Mouse (Mus musculus) induced T-regulatory cell, adult 2 months (primary cell): ENCODE data around the gene Nckap5.

Experiments used
- DNase-seq: peaks from one replicate; pipeline ENCODE4 v3.0.0-alpha.2; 2012; ENCODE audit warnings: low read depth

The Nckap5 gene

DNA sequence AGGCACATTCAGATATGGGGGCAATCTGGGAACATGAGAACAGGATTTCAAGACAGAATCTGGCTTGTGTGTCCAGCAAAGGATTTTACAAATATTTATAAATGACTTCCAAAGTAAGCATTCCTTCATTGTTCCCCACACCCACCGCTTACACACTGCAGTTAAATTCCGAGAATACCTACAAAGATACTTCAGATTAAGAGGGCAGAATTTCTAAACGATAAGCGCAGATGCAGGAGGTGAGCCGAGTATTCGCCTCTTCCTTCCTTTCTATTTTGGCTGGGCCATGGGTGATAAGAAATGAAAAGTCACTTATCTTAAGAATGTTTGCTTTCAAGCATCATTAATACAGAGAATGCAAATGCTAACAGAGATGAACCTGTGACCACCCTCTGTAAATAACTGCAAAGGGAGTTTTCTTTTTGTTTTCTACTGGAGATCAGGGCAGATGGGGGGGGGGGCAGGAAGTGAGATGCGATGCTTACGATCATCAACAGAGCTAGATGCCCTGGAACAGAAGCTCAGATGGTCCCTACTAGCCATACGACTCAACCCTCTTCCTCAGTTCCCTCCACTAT, 213.0 kb downstream of the Nckap5 start:
- no peak for DNase-seq

DNA sequence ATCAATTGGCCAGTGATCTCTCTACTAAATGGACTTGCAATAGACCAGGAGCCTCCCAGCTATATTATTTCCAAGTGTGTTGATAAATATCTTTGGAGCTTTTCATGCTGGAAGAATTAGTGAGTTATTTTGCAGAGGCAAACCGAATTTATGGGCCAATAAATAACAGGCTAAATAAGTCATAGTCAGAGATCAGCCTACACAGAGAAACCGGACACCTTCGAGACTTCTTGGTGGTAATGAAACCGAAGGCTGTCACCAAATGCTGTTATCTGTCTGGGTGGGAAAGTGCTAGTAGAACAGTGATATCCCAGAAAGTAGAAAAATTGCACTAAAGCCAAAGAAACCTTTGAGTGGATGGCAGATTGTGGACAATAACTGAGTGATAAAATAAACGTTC, 213.6 kb downstream of the Nckap5 start:
- no peak for DNase-seq

DNA sequence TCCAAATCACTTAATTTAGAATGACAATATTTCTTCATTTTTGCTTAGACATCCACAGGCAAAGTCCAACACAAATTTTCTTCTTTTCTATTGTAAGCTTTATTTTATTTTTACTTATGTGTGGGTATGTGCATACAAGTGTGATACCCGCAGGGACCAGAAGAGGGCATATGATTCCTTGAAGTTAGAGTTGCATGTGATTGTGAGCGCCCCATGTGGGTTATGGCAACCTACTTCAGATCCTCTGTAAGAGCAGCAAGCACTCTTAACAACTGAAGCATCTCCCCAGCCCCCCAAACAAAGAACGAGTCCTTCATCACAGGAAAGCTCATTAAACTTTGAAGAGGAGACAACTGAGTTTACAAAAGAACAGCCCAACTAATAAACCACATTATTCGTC, 217.7 kb downstream of the Nckap5 start:
- DNase-seq: peak; percentile 7

DNA sequence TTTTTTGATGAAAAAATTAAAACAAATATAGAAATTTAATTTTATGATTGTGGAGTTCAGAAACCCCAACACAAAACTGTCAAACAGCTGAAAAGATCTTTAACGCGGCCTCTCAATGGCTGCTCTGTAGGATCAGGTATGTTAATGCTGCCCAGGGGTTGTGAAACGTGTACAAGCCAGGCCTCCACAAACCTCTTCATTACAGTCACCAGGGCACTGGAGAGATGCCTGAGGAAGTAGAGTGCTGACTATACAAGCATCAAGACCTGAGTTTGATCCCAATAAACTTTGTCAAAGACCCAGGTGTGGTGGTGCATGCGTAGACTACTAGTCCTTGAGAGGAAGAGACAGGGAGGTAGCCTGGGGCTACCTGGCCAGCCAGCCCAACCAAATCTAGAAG, 222.0 kb downstream of the Nckap5 start:
- no peak for DNase-seq

DNA sequence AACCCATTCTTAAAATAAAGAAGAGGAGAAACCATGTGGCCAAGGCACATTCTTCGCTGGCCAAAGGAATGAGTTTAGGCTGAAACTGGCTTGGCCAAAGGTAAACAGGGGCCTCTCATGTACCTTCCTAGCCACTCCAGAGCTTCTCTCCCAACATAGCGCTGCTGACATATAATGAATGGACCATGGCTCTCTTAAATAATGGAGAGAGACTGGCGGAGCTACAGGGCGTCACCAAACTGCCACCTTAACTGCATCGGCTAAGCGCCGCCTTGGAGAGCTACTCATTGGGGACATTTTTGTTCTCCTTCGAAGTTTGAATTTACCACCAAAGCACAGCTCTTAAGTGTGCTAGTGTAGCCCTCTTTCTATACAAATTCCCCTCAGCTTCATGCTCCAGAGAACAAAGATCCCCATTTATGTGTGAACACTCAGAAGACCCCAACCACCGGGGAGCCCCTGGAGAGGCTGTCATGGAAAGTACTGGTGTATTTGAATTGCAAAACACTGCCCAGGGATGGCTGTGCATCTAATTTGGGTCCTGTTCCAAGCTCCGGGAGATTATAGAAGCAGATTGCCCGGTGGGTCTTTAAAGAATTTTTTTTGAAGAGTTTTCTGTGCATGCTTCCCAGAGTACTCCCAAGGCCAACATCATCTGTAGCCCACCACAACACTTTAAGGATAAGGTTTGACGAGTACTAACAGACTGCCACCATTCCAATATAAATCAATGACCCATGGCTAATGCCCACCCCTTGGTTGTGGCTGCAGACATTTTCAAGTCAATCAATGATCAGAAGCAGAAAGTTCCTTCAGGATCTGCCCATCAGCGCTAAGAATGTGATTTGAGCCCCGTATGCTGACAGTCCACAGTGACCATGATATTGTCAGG, 224.2 kb downstream of the Nckap5 start:
- no peak for DNase-seq

DNA sequence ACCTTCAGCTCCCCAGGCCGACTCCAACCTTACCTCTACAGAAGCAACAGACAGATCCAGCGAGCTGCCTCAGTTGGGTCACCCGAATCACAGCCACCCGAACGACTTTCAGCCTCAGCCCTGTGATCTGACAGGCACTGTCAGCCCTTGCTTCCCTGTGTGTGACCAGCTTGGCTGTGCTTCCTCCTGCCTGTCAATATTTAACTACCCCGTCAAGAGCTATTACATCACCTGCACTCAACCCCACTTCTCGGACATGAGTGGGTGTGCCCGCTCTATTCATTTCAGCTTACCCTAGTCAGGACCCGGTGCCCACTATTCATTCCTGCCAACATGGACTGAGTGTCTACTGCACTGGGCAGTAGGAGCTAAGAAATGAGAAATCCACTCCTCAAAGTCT, 226.0 kb downstream of the Nckap5 start:
- DNase-seq: no peak

DNA sequence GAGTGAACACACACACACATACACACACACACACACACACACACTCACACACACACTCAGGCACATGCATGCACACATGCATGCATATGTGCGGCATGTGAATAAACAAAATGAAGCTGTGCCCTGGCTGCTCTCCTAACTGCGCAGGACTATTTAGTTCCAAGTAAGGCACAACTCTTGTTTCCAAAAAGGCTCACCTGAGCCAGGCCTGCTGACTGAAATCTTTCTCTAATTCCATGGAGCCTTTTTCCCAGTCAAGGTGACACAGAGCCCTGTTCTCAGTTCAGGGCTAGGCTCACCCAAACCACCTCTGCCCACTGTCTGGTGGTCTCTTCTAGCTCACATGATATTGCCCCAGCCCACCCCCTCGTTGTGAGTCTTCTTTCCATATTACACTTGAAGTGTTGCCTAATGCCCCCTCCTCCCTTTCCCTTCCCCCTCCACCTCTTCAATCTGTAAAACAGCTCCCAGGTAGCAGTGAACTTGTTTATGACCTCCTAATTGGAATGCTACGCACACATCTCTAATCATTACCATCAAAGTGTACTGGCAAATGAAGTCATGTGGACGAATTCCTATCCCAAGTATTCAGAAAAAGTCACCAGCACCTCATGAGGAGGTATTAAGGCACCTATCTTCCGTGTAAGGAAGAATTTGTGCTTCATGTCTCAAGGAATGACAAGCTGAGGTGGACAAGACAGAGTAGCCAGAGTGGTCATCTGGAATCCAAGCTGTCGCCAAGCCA, 226.7 kb downstream of the Nckap5 start:
- DNase-seq: no peak

DNA sequence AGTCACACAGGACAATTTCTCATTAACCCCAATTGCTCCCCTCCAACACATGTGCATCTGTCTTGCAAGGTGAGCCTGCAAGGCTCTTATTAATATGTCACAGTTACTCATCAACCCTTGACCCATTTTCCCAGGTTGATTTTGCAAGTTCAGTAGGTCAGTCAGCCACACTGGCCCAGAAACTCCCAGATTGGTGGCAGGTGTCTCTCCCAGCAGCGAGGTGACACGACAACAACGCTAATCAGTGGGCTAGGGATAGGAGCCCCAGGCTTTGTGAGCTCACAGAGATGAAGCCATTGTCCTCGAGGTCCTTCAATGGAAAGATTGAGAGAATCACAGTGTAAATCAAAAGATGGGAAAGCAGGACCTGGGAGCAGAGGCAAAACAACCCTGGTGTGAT, 230.0 kb downstream of the Nckap5 start:
- no peak for DNase-seq

DNA sequence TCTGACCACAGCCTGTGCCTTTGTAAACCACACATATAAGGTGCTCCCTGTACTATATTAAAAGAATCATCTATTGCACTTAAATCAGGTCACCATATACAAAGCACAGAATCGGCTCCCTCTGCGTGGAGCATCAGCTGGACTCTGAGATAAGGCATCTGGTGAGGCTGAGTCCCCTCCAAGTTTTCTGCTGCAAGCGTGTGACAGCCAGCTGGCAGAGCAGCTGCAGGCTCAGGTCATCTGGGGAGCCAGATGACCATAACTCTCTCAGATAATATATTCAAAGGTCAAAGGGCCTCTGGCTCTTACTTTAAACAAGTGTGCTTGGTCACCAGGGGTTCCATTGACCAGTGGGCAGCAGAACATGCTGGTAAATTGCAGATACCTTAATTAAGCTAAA, 233.2 kb downstream of the Nckap5 start:
- no peak for DNase-seq

DNA sequence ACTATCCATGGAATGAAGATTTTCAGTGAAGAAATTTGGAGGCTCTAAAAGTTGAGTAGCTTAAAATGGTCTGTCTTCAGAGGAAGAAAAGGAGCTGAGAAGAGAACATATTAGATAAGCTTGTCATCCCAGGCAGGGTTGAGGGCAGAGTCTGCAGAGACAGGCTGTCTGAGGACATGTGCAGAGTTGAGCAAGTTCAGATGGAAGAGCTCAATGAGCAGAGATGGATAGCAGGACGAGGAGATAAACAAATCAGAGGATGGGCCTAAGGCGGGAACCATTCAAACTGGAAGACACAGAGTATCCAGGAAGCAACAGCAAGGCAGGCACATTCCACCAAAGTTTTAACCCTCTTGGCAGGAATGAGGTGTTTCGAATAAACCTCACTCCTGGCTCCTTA, 235.8 kb downstream of the Nckap5 start:
- no peak for DNase-seq

DNA sequence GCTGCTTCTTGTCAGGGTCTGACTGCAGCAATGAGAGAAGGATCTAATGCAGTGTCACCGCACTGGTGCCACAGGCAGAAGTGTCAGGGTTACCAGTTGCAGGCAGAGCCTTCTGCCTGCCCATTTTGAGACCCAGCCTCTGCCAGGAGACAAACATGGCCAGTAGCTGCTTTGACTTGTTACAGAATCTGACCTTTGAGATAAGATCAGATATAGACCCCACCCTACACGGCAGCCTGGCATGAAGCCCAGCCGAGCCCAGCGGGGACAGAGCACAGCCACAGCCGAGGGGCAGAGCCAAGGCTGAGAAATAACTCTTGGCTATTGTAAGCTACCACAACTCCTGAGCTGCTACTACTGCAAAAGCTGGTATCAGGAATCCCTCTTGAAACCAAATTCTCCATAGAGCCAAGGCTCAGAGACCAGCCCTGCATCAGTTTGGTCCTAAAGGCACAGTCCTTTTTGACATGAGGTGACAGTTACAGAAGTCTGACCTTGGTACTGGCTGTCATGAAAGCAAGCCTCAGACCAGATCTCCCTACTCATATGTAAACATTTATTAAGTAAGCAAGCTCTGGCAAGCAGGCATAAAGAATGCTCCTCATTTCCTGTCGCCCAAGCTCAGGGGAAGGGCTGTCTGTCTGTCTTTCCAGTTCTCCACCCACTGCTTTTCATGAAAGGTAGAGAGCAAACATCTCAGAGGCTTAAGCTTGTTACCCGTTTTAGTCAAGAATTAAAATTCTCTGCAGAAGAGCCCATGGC, 237.4 kb downstream of the Nckap5 start:
- no peak for DNase-seq

DNA sequence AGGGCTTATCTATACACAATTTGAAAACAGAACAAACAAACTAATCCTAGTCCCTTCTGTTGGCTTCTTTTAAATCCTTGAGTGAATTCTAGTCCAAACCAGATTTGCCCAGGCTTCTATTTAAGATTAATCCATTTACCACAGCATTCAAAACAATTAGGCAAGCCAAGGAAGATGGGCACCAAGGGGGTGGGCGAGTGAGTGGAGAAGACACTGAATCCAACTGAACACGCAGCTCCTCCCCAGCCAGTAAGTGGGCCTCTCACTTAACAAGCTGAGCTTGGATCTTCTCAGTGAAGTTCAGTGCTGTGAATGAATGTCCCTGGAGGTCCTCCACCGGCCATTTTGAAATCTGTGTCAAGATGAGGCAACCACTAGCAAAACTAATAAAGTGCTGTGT, 239.7 kb downstream of the Nckap5 start:
- DNase-seq: no peak

DNA sequence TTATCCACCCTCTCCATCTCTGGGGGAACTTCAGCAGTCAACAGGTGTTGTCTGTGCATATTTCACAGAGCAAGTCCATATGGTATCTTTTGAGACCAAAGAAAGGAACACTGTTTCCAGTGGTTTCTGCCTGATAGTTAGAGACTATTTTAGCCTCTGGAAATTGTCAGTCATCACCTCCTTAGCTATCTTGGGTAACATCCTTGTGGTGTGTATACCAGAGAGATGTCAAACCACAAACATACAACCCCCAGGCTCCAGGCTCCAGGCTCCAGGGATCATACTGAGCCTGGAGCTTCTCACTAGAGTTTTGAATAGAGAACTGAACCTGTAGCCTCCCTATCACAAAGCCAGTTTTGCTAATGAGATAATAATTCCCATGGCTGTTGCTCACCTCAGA, 252.4 kb downstream of the Nckap5 start:
- no peak for DNase-seq

DNA sequence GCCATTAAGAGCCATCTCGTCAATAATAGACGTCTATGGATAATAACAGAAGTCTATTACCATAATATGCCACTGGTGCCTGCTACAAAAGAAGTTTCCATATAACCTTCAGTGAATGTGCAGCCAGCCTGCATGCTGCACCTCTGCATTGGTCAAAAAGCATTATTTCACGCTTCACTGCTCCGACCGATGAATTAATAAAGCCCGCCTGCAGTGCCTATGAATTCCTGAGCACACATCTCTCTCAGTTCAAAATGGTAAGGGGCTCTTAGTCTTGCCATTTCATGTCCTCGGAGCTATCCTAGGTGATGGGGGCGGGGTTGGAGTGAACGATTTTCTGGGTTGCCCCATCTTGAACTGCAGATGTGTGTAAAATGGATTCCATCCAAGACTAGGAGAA, 256.3 kb downstream of the Nckap5 start:
- no peak for DNase-seq

DNA sequence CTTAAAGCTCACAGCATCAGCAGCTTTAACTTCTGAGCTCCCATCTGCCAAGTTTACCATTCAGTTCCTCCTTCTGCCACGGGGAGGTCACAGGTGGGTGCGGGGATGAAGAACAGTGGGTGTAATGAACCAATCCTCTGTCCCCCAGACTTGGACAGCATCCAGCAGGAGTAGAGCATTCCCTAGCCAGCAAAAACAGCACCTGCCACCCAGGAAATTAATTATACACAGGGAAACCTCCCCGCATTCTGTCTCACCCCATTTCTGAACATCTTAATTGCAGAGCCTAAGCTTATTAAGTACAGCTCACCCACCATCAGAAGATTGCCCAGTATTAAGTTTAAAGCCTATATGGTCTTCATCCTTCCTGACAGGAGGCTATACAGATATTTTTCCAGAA, 256.9 kb downstream of the Nckap5 start:
- DNase-seq: no peak

DNA sequence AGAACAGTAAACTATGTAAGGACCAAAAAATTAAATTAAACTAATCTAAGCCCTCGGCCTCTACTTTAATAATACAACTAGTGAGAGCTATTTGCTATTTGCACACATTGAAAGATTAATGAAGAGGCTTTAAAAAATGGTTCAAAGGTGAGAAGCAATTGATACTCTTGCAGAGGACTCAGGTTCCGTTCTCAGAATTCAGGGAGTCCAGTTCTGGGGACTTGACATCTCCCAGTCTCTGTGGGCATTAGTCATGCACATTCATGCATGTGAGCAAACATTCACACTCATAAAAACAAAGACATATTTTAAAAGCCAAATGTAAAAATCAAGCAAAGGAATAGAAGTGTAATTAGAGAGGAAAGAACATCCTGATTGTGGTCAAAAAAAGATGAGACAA, 257.5 kb downstream of the Nckap5 start:
- no peak for DNase-seq

DNA sequence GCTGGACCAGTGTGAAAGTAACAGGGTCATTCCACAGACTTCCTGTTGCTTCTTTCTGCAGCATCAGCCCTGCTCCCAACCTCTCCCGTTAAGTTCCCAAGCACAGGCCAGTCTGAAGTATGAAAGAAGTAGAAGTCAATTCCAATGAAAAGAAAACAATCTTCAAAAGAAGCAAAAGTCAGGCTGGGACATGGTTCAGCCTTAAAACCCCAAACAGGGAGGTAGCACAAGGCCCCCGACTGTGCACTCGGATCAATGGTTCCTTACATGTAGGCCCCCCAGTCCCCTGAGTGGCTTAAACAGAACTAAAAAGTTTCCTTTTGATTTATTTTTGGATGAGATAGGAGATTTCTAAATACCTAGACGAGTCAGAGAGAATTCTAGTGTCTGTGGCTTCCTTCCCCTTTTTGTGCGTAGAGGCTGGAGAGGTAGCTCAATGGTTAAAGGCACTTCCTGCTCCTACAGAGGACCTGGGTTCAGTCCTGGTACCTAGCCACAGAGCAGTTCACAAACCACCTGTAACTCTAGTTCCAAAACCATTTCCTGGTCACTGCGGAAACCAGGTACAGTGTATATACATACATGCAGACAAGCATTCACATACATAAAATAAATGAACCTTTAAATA, 260.9 kb downstream of the Nckap5 start:
- DNase-seq: no peak

DNA sequence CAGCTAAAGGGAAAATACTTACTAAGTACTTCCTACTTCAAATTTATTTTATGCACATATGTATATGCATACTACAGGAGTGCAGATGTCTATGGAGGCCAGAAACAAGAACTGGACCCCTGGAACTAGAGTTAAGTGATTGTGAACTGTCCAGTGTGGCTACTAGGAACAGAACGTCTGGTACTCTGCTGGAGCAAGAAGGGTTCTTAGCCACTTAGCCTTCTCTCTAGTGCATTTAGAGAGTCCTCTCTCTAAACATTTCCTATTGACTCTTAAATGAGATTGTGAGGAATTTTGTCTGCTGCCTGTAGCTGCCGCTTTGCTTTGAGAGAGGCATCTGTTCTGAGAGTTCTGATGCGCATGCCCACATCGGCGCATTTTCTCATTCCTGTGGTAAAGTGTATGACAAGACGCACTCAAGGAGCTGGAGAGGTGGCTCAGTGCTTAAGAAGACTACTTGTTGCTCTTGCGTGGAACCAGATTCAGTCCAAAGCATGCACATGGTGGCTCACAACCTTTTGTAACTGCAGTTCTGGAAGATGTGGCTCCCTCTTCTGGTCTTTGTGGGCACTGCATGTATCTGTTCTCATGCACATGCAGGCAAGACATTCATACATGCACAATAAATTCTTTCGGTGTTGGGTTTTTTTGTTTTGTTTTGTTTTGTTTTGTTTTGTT, 261.9 kb downstream of the Nckap5 start:
- DNase-seq: peak; percentile 54

DNA sequence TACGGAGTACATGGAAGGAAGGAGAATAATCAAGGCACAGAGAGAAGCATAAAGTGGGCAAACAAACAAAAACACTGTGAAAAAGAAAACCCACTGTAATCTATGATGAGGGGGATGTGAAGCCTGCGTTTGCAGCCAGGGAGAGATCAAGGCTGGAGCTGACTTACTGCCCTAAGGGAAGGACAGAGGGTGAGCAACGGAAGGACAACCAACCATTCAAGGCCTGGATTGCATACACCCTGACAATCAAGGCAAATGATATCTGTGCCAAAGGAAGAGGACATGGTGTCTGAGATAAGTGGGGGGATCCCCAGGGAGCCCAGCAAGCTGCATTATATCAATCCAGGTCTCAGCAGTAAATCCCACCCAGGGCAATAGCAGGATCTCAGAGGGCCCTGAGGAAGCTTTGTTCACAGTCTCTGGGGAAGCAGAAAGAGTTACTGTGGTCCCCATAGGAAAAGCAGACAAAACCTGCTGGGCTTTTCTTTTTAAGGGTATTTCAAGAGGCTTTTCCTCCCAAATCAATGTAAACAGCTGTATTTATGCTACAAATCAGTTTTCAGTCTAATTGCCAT, 265.4 kb downstream of the Nckap5 start:
- DNase-seq: no peak

DNA sequence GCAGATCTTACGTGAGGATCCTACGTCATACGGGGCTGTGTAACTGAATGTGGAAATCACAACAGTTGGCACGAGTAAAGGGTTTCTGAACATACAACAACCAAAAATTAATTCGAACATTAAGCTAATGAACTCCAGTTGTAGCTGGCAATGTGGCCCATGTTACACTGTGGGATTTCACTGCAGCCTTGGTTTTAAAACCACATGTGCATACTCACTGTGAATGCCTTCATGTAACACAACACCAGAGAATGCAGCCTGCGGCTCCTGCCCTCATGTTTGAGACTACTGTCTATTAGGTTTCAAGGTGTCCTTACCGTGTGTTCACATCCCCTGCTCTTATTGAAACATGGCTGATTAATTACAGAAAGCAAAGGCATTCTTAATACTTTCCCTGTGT, 269.7 kb downstream of the Nckap5 start:
- no peak for DNase-seq

DNA sequence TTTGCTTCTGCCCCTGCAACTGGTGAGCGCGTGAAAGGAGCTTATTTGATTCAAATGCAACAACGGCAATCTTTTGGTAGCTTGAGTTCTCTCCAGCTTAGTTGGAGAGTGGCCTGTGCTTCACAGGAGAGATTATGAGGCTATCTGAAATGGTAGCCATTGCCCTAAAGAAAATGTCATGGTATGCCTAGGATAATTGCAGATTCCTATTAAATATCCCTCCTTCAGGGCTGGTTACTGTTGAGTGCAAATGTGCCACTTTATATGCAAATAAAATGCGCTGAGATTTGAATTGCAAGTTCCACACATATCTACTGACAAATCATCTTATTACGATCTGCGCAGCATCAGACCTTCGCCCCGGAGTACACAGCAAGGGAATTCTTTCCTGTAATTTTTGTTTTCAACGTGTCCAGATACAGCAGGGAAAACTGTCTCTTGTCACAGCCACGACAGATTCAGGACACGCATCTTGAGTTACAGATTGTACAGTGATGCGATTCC, 272.8 kb downstream of the Nckap5 start:
- DNase-seq: no peak
